Mouse (Mus musculus) kidney, adult 18-20 months (tissue): ENCODE results near the gene Pcnx4.

Experiments
- DNase-seq: peaks from one replicate; pipeline ENCODE4 v3.0.0; 2021

Pcnx4 gene

DNA sequence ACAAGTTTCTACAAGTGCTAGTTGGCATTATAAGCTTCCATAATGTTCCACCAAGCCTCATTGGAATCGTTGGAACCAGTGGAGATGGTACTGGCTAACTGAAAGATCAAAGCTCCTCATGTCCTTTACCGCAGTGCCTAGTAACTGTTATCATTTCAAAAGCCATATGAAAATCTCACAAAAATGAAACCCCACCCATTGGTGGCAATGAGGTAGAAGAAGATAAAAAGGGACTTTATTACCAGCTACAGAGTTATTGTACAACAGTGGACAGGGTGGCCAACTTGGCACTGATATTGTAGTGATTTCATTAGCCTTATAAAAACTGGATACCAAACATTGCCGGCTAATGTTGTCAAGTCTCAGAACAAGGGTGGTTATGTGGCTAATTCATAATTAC is 75.9 kb downstream of the Pcnx4 start:
- DNase-seq, result no peak

DNA sequence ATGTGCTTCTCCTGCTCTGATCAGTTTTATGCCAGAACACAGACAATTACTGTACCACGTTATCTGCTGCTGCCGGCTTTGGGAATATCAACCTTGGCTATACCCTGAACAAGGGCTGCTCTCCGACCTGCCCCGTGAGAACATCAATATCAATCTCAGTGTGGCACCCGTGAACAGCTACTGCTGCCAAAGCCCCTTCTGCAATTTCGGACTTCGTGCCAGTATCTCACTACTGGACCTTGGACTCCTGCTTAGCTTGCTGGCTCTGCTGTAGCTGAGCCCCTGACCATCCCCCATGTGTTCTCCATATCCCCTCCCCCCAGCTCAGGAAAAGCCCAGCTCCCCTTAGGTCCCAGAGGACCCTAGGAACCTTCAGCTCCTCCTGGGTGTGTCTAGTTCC is 84.7 kb downstream of the Pcnx4 start:
- DNase-seq, result no peak

DNA sequence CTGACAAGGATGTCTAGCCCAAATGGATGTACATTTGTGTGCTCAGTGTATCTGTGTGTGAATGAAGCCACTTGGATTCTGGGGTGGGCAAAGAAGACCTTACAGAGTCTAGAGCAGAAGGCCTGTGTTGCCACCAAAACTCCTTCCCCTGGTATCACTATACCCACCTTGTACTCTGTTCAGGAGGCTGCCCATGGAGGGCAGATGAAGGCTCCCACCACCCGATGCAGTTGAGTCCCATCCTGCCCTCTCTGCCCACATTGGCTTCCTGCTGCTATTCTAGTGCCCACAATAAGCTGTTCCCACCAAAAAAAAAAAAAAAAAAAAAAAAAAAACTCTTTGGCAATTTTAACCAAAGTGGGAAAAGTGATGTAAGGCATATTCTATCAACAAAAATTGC is 85.3 kb downstream of the Pcnx4 start:
- no peak for DNase-seq

DNA sequence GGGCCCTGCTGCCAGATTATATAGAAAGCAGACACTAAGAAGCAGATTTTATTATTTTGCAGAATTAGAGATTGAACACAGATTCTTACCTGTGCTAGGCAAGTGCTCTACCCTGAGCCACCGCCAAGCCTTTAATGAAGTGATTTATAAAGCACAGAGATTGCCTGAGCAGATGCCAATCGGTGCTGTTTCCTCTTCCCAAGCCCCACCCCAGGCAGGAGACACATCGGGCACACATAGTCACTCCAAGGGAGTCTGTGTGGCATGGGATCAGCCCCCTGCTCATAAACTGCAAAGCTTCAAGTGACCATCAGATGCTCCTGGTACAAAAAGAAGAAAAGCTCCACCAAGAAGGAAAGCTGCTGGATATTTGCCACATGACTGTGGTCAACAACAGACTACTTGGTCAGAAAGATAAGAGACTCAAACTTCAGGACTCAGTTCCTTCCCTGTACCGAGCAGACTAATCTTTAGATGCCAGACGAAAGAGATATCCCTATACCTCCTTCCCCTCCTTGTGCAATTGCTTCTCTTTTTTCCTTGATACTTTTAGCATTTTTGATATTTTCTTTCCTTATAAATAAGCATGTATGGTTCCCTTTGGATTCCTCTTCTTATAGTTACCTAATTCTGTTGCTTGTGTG is 86.8 kb downstream of the Pcnx4 start:
- DNase-seq, result no peak

- no peak for DNase-seq
Measured at GRCm38 (mm10) chr12:72628751-72629150, 92.6 kb downstream of the Pcnx4 start.
